Comparison of ENCODE assay signal across 7 mouse cellular contexts in genomic region chr10:80330084-80330483, GRCm38 (mm10). TPM values are rescaled to one million over a fixed set of nuclear protein-coding genes. Genes with fewer than 3 reads are reported as not detected.
DNase-seq lines count a peak whose midpoint lies in the region; ATAC-seq lines count a peak whose summit lies in the region.

No protein-coding gene starts in this region.

- peaks cover 73% of the 10 kb centered on the region for H3K4me1 ChIP-seq in megakaryocyte, embryonic 14.5 days
- H3K4me1 ChIP-seq in forebrain, embryonic 11.5 days (replicated peaks; ENCODE audit: control insufficient read depth, insufficient read depth, low read length), result peaks cover 7% of the 10 kb centered on the region
- H3K4me1 ChIP-seq in limb, embryonic 13.5 days, result peaks cover 15% of the 10 kb centered on the region
- H3K4me1 ChIP-seq in stomach, embryonic 15.5 days, result peaks cover 33% of the 10 kb centered on the region

- peak overlapping the region; percentile 92 for H3K4me3 ChIP-seq in megakaryocyte, embryonic 14.5 days (replicated peaks)
- H3K4me3 ChIP-seq in forebrain, embryonic 11.5 days (ENCODE audit: low read depth, low read length), result peak overlapping the region; percentile 39
- peak overlapping the region; percentile 52 for H3K4me3 ChIP-seq in limb, embryonic 13.5 days
- H3K4me3 ChIP-seq in stomach, embryonic 15.5 days (replicated peaks), result peak overlapping the region; percentile 50

- DNase-seq in forebrain, embryonic 11.5 days (ENCODE audit: low spot score), result no peak
- no peak for DNase-seq in thymus, postnatal 25 days

- peak overlapping the region; percentile 57 for H3K9ac ChIP-seq in forebrain, embryonic 11.5 days (ENCODE audit: low read length)
- H3K9ac ChIP-seq in limb, embryonic 13.5 days, result peak overlapping the region; percentile 66
- peak overlapping the region; percentile 43; the same call in 1 of the 2 replicates for H3K9ac ChIP-seq in stomach, embryonic 15.5 days

- ATAC-seq in megakaryocyte, adult 5-6 weeks (ENCODE audit: poor library complexity, severe bottlenecking), result no peak
- no peak for ATAC-seq in forebrain, embryonic 11.5 days (replicated peaks; ENCODE audit: low FRiP score)
- ATAC-seq in limb, embryonic 13.5 days (ENCODE audit: low FRiP score, low read depth), result no peak
- no peak for ATAC-seq in stomach, embryonic 15.5 days (ENCODE audit: insufficient read depth, low FRiP score, low read depth)
- ATAC-seq in megakaryocyte progenitor cell, adult 5-6 weeks (replicated peaks; ENCODE audit: poor library complexity), result no peak

- no peak overlapping the region for H3K27ac ChIP-seq in forebrain, embryonic 11.5 days (ENCODE audit: low read depth, low read length)
- H3K27ac ChIP-seq in limb, embryonic 13.5 days, result no peak overlapping the region
- H3K27ac ChIP-seq in stomach, embryonic 15.5 days, result peak overlapping the region; percentile 57; the same call in 1 of the 2 replicates

- peaks cover 29% of the 10 kb centered on the region for H3K27me3 ChIP-seq in megakaryocyte, embryonic 14.5 days (replicated peaks)
- H3K27me3 ChIP-seq in forebrain, embryonic 11.5 days (ENCODE audit: control insufficient read depth, insufficient read depth, low read length), result peaks cover 2% of the 10 kb centered on the region
- H3K27me3 ChIP-seq in limb, embryonic 13.5 days, result peaks cover 43% of the 10 kb centered on the region
- H3K27me3 ChIP-seq in stomach, embryonic 15.5 days (replicated peaks), result no peaks in the 10 kb centered on the region

- H3K4me2 ChIP-seq in forebrain, embryonic 11.5 days (ENCODE audit: low read depth, low read length, severe bottlenecking), result peak overlapping the region; percentile 96
- H3K4me2 ChIP-seq in limb, embryonic 13.5 days (replicated peaks), result peak overlapping the region; percentile 91
- H3K4me2 ChIP-seq in stomach, embryonic 15.5 days, result peak overlapping the region; percentile 97

- H3K9me3 ChIP-seq in megakaryocyte, embryonic 14.5 days, result no peaks in the 10 kb centered on the region
- H3K9me3 ChIP-seq in forebrain, embryonic 11.5 days (ENCODE audit: control insufficient read depth, low read length), result no peaks in the 10 kb centered on the region
- no peaks in the 10 kb centered on the region for H3K9me3 ChIP-seq in limb, embryonic 13.5 days
- H3K9me3 ChIP-seq in stomach, embryonic 15.5 days, result no peaks in the 10 kb centered on the region

- peaks cover 11% of the 10 kb centered on the region for H3K36me3 ChIP-seq in megakaryocyte, embryonic 14.5 days (replicated peaks; ENCODE audit: low read length)
- H3K36me3 ChIP-seq in forebrain, embryonic 11.5 days (ENCODE audit: control insufficient read depth, insufficient read depth, low read length), result no peaks in the 10 kb centered on the region
- no peaks in the 10 kb centered on the region for H3K36me3 ChIP-seq in limb, embryonic 13.5 days
- H3K36me3 ChIP-seq in stomach, embryonic 15.5 days, result peaks cover under 1% of the 10 kb centered on the region; the same call in 1 of the 2 replicates

- WGBS in forebrain, embryonic 11.5 days, result 2% methylated on average over 41 of the region's 41 CpGs
- under 1% methylated on average over 40 of the region's 41 CpGs for WGBS in limb, embryonic 13.5 days
- WGBS in stomach, embryonic 15.5 days, result 2% methylated on average over 40 of the region's 41 CpGs

RNA-seq across cellular contexts. Expression of gene Reep6, which starts 0.3 kb away (rescaled TPM):
- polyA plus RNA-seq in megakaryocyte, embryonic 14.5 days (2012; ENCODE audit: insufficient read depth, low replicate concordance), result 19.0 and 21.1 TPM in 2 replicates
- total RNA-seq in megakaryocyte, adult 5-6 weeks (2015), result 0.16 and 0.96 TPM in 2 replicates
- total RNA-seq in megakaryocyte, adult 5-6 weeks (2017), result 0.37 TPM in 1 of 2 replicates, not detected in the other
- polyA plus RNA-seq in forebrain, embryonic 11.5 days (2014; fragmentation: Nextera tagmentation; extraction: Ambion mirVana), result 7.0 and 8.0 TPM in 2 replicates
- 6.1 and 6.3 TPM in 2 replicates for polyA plus RNA-seq in limb, embryonic 13.5 days (2015; fragmentation: Nextera tagmentation; extraction: Ambion mirVana)
- 44.5 and 51.2 TPM in 2 replicates for polyA plus RNA-seq in stomach, embryonic 15.5 days (2015; fragmentation: Nextera tagmentation; extraction: Ambion mirVana)
- total RNA-seq in megakaryocyte progenitor cell, adult 5-6 weeks (2015), result 2.7 and 3.8 TPM in 2 replicates
- 1.2 and 1.5 TPM in 2 replicates for total RNA-seq in megakaryocyte progenitor cell, adult 5-6 weeks (2017)

RNA-seq across cellular contexts. Expression of gene Pcsk4, which starts 0.8 kb away (rescaled TPM):
- polyA plus RNA-seq in megakaryocyte, embryonic 14.5 days (2012; ENCODE audit: insufficient read depth, low replicate concordance), result 15.1 and 26.0 TPM in 2 replicates
- total RNA-seq in megakaryocyte, adult 5-6 weeks (2015), result 0.32 and 0.83 TPM in 2 replicates
- total RNA-seq in megakaryocyte, adult 5-6 weeks (2017), result not detected in 2 replicates
- 3.8 and 4.5 TPM in 2 replicates for polyA plus RNA-seq in forebrain, embryonic 11.5 days (2014; fragmentation: Nextera tagmentation; extraction: Ambion mirVana)
- polyA plus RNA-seq in limb, embryonic 13.5 days (2015; fragmentation: Nextera tagmentation; extraction: Ambion mirVana), result 4.8 and 6.5 TPM in 2 replicates
- polyA plus RNA-seq in stomach, embryonic 15.5 days (2015; fragmentation: Nextera tagmentation; extraction: Ambion mirVana), result 4.8 and 5.4 TPM in 2 replicates
- total RNA-seq in megakaryocyte progenitor cell, adult 5-6 weeks (2015), result 5.3 and 7.0 TPM in 2 replicates
- total RNA-seq in megakaryocyte progenitor cell, adult 5-6 weeks (2017), result 0.67 and 1.8 TPM in 2 replicates

RNA-seq across cellular contexts. Expression of gene 2310011J03Rik, which starts 9.7 kb away (rescaled TPM):
- polyA plus RNA-seq in megakaryocyte, embryonic 14.5 days (2012; ENCODE audit: insufficient read depth, low replicate concordance), result 62.0 and 88.2 TPM in 2 replicates
- total RNA-seq in megakaryocyte, adult 5-6 weeks (2015), result 25.6 and 27.4 TPM in 2 replicates
- 13.8 and 17.8 TPM in 2 replicates for total RNA-seq in megakaryocyte, adult 5-6 weeks (2017)
- polyA plus RNA-seq in forebrain, embryonic 11.5 days (2014; fragmentation: Nextera tagmentation; extraction: Ambion mirVana), result 39.7 and 45.2 TPM in 2 replicates
- polyA plus RNA-seq in limb, embryonic 13.5 days (2015; fragmentation: Nextera tagmentation; extraction: Ambion mirVana), result 50.7 and 51.2 TPM in 2 replicates
- 40.5 and 46.4 TPM in 2 replicates for polyA plus RNA-seq in stomach, embryonic 15.5 days (2015; fragmentation: Nextera tagmentation; extraction: Ambion mirVana)
- total RNA-seq in megakaryocyte progenitor cell, adult 5-6 weeks (2015), result 22.9 and 24.2 TPM in 2 replicates
- total RNA-seq in megakaryocyte progenitor cell, adult 5-6 weeks (2017), result 15.7 and 16.8 TPM in 2 replicates

RNA-seq across cellular contexts. Expression of gene Adamtsl5, which starts 18.1 kb away (rescaled TPM):
- polyA plus RNA-seq in megakaryocyte, embryonic 14.5 days (2012; ENCODE audit: insufficient read depth, low replicate concordance), result 27.2 and 34.8 TPM in 2 replicates
- total RNA-seq in megakaryocyte, adult 5-6 weeks (2015), result 0.07 TPM in 1 of 2 replicates, not detected in the other
- not detected in 2 replicates for total RNA-seq in megakaryocyte, adult 5-6 weeks (2017)
- polyA plus RNA-seq in forebrain, embryonic 11.5 days (2014; fragmentation: Nextera tagmentation; extraction: Ambion mirVana), result 0.51 and 0.76 TPM in 2 replicates
- 2.0 and 2.4 TPM in 2 replicates for polyA plus RNA-seq in limb, embryonic 13.5 days (2015; fragmentation: Nextera tagmentation; extraction: Ambion mirVana)
- polyA plus RNA-seq in stomach, embryonic 15.5 days (2015; fragmentation: Nextera tagmentation; extraction: Ambion mirVana), result 13.7 and 17.0 TPM in 2 replicates
- 0.15 and 0.25 TPM in 2 replicates for total RNA-seq in megakaryocyte progenitor cell, adult 5-6 weeks (2015)
- total RNA-seq in megakaryocyte progenitor cell, adult 5-6 weeks (2017), result 0.20 and 0.46 TPM in 2 replicates

RNA-seq across cellular contexts. Expression of gene Plk5, which starts 26.2 kb away (rescaled TPM):
- not detected in 2 replicates for polyA plus RNA-seq in megakaryocyte, embryonic 14.5 days (2012; ENCODE audit: insufficient read depth, low replicate concordance)
- not detected in 2 replicates for total RNA-seq in megakaryocyte, adult 5-6 weeks (2015)
- total RNA-seq in megakaryocyte, adult 5-6 weeks (2017), result not detected in 2 replicates
- polyA plus RNA-seq in forebrain, embryonic 11.5 days (2014; fragmentation: Nextera tagmentation; extraction: Ambion mirVana), result 0.36 and 0.87 TPM in 2 replicates
- 1.2 and 2.2 TPM in 2 replicates for polyA plus RNA-seq in limb, embryonic 13.5 days (2015; fragmentation: Nextera tagmentation; extraction: Ambion mirVana)
- 0.30 and 0.67 TPM in 2 replicates for polyA plus RNA-seq in stomach, embryonic 15.5 days (2015; fragmentation: Nextera tagmentation; extraction: Ambion mirVana)
- total RNA-seq in megakaryocyte progenitor cell, adult 5-6 weeks (2015), result not detected in 2 replicates
- not detected in 2 replicates for total RNA-seq in megakaryocyte progenitor cell, adult 5-6 weeks (2017)

Comparison
In these comparisons a context has a peak if more than half of its experiments do, and no peak if none do; other contexts are left out.
1. H3K4me3 ChIP-seq: peak in every context shown above with its lines; median percentile 92 in megakaryocyte, embryonic 14.5 days; 52 in limb, embryonic 13.5 days; 50 in stomach, embryonic 15.5 days; 39 in forebrain, embryonic 11.5 days.